Mouse (Mus musculus) midbrain, postnatal 0 days (tissue): ENCODE results near the gene Tex13c2. TPM values are rescaled to one million over a fixed set of nuclear protein-coding genes. Genes with fewer than 3 reads are reported as not detected.

Source experiments
- ATAC-seq: fragments of 200-750 bp; cut with Nextera tagmentation; 2 replicates; pipeline ENCODE4 v1.8.0; 2017; ENCODE audit warnings: moderate number of reproducible peaks, mild to moderate bottlenecking, moderate TSS enrichment, moderate library complexity; ENCODE audit not compliant: low FRiP score
- DNase-seq: peaks from one replicate; pipeline ENCODE4 v3.0.0-alpha.2; 2015; ENCODE audit warnings: low spot score
- H3K27ac ChIP-seq: fragments of 300-500 bp; sonication (generic); 2 replicates; pipeline ENCODE4 v1.5.1; 2014; ENCODE audit warnings: low read depth, mild to moderate bottlenecking, low read length, mixed read lengths
- H3K27me3 ChIP-seq: fragments of 300-500 bp; sonication (generic); 2 replicates; pipeline ENCODE4 v1.6.1; 2014; ENCODE audit warnings: low read length, control low read depth, mixed read lengths; ENCODE audit not compliant: insufficient read depth
- H3K36me3 ChIP-seq: fragments of 300-500 bp; sonication (generic); 2 replicates; pipeline ENCODE4 v1.6.1; 2014; ENCODE audit warnings: low read length, control low read depth, mixed read lengths; ENCODE audit not compliant: insufficient read depth
- H3K4me1 ChIP-seq: fragments of 300-500 bp; sonication (generic); 2 replicates; pipeline ENCODE4 v1.6.1; 2014; ENCODE audit warnings: mild to moderate bottlenecking, control low read depth, antibody characterized with exemption, low read length, mixed read lengths; ENCODE audit not compliant: insufficient read depth
- H3K4me2 ChIP-seq: fragments of 300-500 bp; sonication (generic); 2 replicates; pipeline ENCODE4 v1.6.1; 2014; ENCODE audit warnings: low read depth, mild to moderate bottlenecking, low read length, mixed read lengths; ENCODE audit not compliant: poor library complexity, severe bottlenecking
- H3K4me3 ChIP-seq: fragments of 300-500 bp; sonication (generic); 2 replicates; pipeline ENCODE4 v1.5.1; 2014; ENCODE audit warnings: low read depth, mild to moderate bottlenecking, low read length, moderate library complexity
- H3K9ac ChIP-seq: fragments of 300-500 bp; sonication (generic); replicated peaks from 2 replicates; pipeline ENCODE4 v1.6.1; 2014; ENCODE audit warnings: mild to moderate bottlenecking, low read length, moderate library complexity, mixed read lengths; ENCODE audit not compliant: poor library complexity, severe bottlenecking
- H3K9me3 ChIP-seq: fragments of 300-500 bp; sonication (generic); 2 replicates; pipeline ENCODE4 v1.6.1; 2016; ENCODE audit warnings: low read length, control low read depth
- CTCF ChIP-seq: IDR thresholded peaks from 2 replicates; pipeline ENCODE4 v1.5.1; 2016; ENCODE audit warnings: antibody characterized with exemption, mild to moderate bottlenecking
- WGBS: fragments of 180-500 bp; shearing (Covaris S2); extraction: QIAGEN DNeasy Blood & Tissue Kit; methylation state at CpG from one replicate; pipeline ENCODE4 v1.1.7; 2014; 5-methylcytosine and 5-hydroxymethylcytosine counted together
- polyA plus RNA-seq: library from polyadenylated mRNA; unstranded; fragments of >200 nt; fragmentation: Nextera tagmentation; extraction: Ambion mirVana; gene quantifications from 2 replicates; pipeline ENCODE4 v1.2.1, GENCODE M21; 2015
- total RNA-seq: library from RNA; depleted of rRNA; stranded (reverse); fragments of >200 nt; gene quantifications from 2 replicates; pipeline ENCODE4 v1.2.3, GENCODE M21; 2014; rRNA removed

Gene Tex13c2
- not detected in 2 replicates for total RNA-seq
- polyA plus RNA-seq, result 0.25 TPM in 1 of 2 replicates, not detected in the other

GRCm38 (mm10) chrX:42489446-42489845, at the start of gene Tex13c2:
Gene Tex13c2, plus strand, starts transcription at chrX:42489691.
- Histone ChIP-seq H3K4me3 (no peak within 1 kb of the TSS), H3K27ac (no peak within 1 kb of the TSS), H3K9ac (no peak within 1 kb of the TSS), H3K27me3 (no peaks in the 10 kb centered on the region), H3K9me3 (peaks cover 4% of the 10 kb centered on the region; the same call in 1 of the 2 replicates), H3K4me2 (no peak within 1 kb of the TSS), H3K4me1 (no peaks in the 10 kb centered on the region), H3K36me3 (no peaks in the 10 kb centered on the region)
- ATAC-seq (no peak), DNase-seq (no peak)
- TF ChIP-seq CTCF, result no peak
- 92% methylated on average over 16 of the region's 16 CpGs for WGBS

GRCm38 (mm10) chrX:42450305-42450704, 39.2 kb upstream of the Tex13c2 start:
- 88% methylated on average over 1 of the region's 1 CpGs for WGBS
- no peak for TF ChIP-seq CTCF
- H3K9ac ChIP-seq, result no peak overlapping the region

DNA sequence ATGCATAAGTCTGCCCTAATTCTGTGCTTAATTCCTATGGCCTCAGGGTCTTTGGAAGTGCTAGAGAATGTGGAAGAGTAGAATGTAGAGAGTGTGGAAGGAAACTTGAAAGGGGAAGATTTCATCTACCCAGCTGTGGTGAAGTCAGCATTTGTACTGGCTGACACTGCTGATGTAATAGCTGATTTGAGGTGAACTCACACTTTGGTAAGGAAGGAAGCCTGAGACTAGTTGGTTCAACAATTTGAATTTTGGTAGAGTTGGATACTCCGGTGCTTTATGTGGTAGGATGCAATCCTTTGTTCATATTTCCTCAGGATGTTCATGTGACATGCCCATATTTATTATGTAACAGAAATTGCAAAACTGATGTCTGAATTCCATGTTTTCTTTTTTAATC, 36.5 kb upstream of the Tex13c2 start:
- Histone ChIP-seq H3K27me3 (no peaks in the 10 kb centered on the region), H3K9me3 (no peaks in the 10 kb centered on the region), H3K4me2 (no peak overlapping the region), H3K27ac (no peak overlapping the region), H3K9ac (no peak overlapping the region), H3K4me1 (no peaks in the 10 kb centered on the region), H3K4me3 (no peak overlapping the region), H3K36me3 (no peaks in the 10 kb centered on the region)
- TF ChIP-seq CTCF, result no peak
- WGBS, result 94% methylated on average over 1 of the region's 1 CpGs
- ATAC-seq (no peak), DNase-seq (no peak)

More at GRCm38 (mm10) chrX:42450305-42450704, 39.2 kb upstream of the Tex13c2 start:
- Histone ChIP-seq H3K9me3 (no peaks in the 10 kb centered on the region), H3K27ac (no peak overlapping the region), H3K4me1 (no peaks in the 10 kb centered on the region), H3K4me2 (no peak overlapping the region), H3K36me3 (no peaks in the 10 kb centered on the region), H3K4me3 (no peak overlapping the region), H3K27me3 (no peaks in the 10 kb centered on the region)
- DNase-seq (no peak), ATAC-seq (no peak)

DNA sequence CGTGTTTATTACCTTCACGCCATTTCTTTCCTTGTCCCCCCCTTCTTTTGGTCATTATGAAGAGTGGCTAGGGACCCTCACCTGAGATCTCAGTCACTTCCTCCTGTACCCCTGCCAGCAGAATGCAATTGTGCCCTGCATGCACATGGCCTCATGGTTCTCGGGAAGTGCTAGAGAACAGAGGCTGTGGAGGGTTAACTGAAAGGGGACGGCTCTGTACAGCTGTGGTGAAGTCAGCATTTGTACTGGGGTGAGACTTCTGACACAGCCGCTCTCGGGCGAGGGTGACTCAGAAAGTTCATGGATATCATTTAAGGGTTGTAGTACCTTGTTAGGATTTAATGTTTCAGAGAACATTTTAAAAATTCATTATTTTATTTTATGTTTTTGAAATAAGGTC, 35.0 kb upstream of the Tex13c2 start:
- no peak overlapping the region for H3K4me2 ChIP-seq
- 73% methylated on average over 7 of the region's 7 CpGs for WGBS
- H3K9me3 ChIP-seq, result no peaks in the 10 kb centered on the region
- no peak for TF ChIP-seq CTCF
- no peaks in the 10 kb centered on the region for H3K27me3 ChIP-seq
- H3K4me3 ChIP-seq, result no peak overlapping the region
- ATAC-seq (no peak), DNase-seq (no peak)
- H3K9ac ChIP-seq, result no peak overlapping the region
- no peaks in the 10 kb centered on the region for H3K36me3 ChIP-seq
- no peak overlapping the region for H3K27ac ChIP-seq
- no peaks in the 10 kb centered on the region for H3K4me1 ChIP-seq

- no peaks in the 10 kb centered on the region for H3K36me3 ChIP-seq
- no peaks in the 10 kb centered on the region for H3K27me3 ChIP-seq
- no peak for ATAC-seq
- no peak overlapping the region for H3K4me3 ChIP-seq
- no peak overlapping the region for H3K4me2 ChIP-seq
- 95% methylated on average over 8 of the region's 8 CpGs for WGBS
- no peak overlapping the region for H3K9ac ChIP-seq
- H3K4me1 ChIP-seq, result no peaks in the 10 kb centered on the region
- H3K9me3 ChIP-seq, result peaks cover 4% of the 10 kb centered on the region; the same call in 1 of the 2 replicates
- DNase-seq, result peak; percentile 3
- TF ChIP-seq CTCF, result no peak
- no peak overlapping the region for H3K27ac ChIP-seq
These were observed 845 bp downstream of the Tex13c2 start for GRCm38 (mm10) chrX:42490336-42490735.

- H3K4me2 ChIP-seq, result no peak overlapping the region
- H3K27ac ChIP-seq, result no peak overlapping the region
- ATAC-seq (no peak), DNase-seq (no peak)
- no peak overlapping the region for H3K4me3 ChIP-seq
- no peak overlapping the region for H3K9ac ChIP-seq
- no peaks in the 10 kb centered on the region for H3K9me3 ChIP-seq
- no peak for TF ChIP-seq CTCF
- no peaks in the 10 kb centered on the region for H3K4me1 ChIP-seq
- H3K27me3 ChIP-seq, result no peaks in the 10 kb centered on the region
- no peaks in the 10 kb centered on the region for H3K36me3 ChIP-seq
These were observed 11.0 kb downstream of the Tex13c2 start for GRCm38 (mm10) chrX:42500538-42500937.
